Mouse (Mus musculus) skeletal muscle tissue, adult 2 months (tissue): ENCODE measurements around the gene 4930558K02Rik.

ENCODE experiments used
- DNase-seq: peaks from one replicate; pipeline ENCODE4 v3.0.0-alpha.2; 2012; ENCODE audit warnings: low read depth, low spot score

Gene 4930558K02Rik

GRCm38 (mm10) chr1:161979536-161979935 lies at the start of gene 4930558K02Rik:
Gene 4930558K02Rik, minus strand, starts transcription at chr1:161979636.
- no peak for DNase-seq

GRCm38 (mm10) chr1:162023681-162024270 lies 44.3 kb upstream of the 4930558K02Rik start:
- no peak for DNase-seq

- DNase-seq, result no peak
Measured at GRCm38 (mm10) chr1:162020766-162021165, 41.3 kb upstream of the 4930558K02Rik start.

- DNase-seq, result no peak
Measured at GRCm38 (mm10) chr1:162020303-162020731, 40.9 kb upstream of the 4930558K02Rik start.

GRCm38 (mm10) chr1:162018601-162018977 lies 39.2 kb upstream of the 4930558K02Rik start:
- DNase-seq, result no peak

GRCm38 (mm10) chr1:162017975-162018600 lies 38.7 kb upstream of the 4930558K02Rik start:
- no peak for DNase-seq

- DNase-seq, result no peak
Measured at GRCm38 (mm10) chr1:162016982-162017381, 37.5 kb upstream of the 4930558K02Rik start.

GRCm38 (mm10) chr1:162015247-162015862 lies 35.9 kb upstream of the 4930558K02Rik start:
- DNase-seq, result no peak

GRCm38 (mm10) chr1:162013561-162013960 lies 34.1 kb upstream of the 4930558K02Rik start:
- DNase-seq, result no peak

GRCm38 (mm10) chr1:162011523-162012245 lies 32.2 kb upstream of the 4930558K02Rik start:
- no peak for DNase-seq

GRCm38 (mm10) chr1:162009086-162009485 lies 29.6 kb upstream of the 4930558K02Rik start:
- no peak for DNase-seq

- peak; percentile 39 for DNase-seq
Measured at GRCm38 (mm10) chr1:162008631-162009067, 29.2 kb upstream of the 4930558K02Rik start.

GRCm38 (mm10) chr1:162008208-162008607 lies 28.8 kb upstream of the 4930558K02Rik start:
- DNase-seq, result no peak

GRCm38 (mm10) chr1:162006109-162006508 lies 26.7 kb upstream of the 4930558K02Rik start:
- DNase-seq, result no peak

- peak; percentile 46 for DNase-seq
Measured at GRCm38 (mm10) chr1:162004821-162005770, 25.7 kb upstream of the 4930558K02Rik start.

GRCm38 (mm10) chr1:162004518-162004780 lies 25.0 kb upstream of the 4930558K02Rik start:
- no peak for DNase-seq

GRCm38 (mm10) chr1:162003729-162004517 lies 24.5 kb upstream of the 4930558K02Rik start:
- DNase-seq, result no peak

GRCm38 (mm10) chr1:162001328-162001727 lies 21.9 kb upstream of the 4930558K02Rik start:
- DNase-seq, result peak; percentile 32

GRCm38 (mm10) chr1:161999882-162000371 lies 20.5 kb upstream of the 4930558K02Rik start:
- peak; percentile 60 for DNase-seq

- no peak for DNase-seq
Measured at GRCm38 (mm10) chr1:161999338-161999737, 19.9 kb upstream of the 4930558K02Rik start.
